Mouse (Mus musculus) gastrocnemius, postnatal 14 days (tissue): ENCODE measurements around the gene Tspear. TPM values are rescaled to one million over a fixed set of nuclear protein-coding genes. Genes with fewer than 3 reads are reported as not detected.
"Not testable (repeated sequence)": the region's sequence is repeated elsewhere in the genome, so short reads cannot be mapped to it uniquely, and the experiment has no call there.

Experiments
- DNase-seq: peaks from one replicate; pipeline ENCODE4 v3.0.0; 2021; ENCODE audit warnings: mixed read lengths
- intact Hi-C: fragments of 180-260 bp; cut with DNase I; formaldehyde crosslinking; loops from one replicate; pipeline ENCODE4 v1.15.1; 2025; ENCODE audit warnings: low total_unique reads
- total RNA-seq, 2 experiments: library from RNA; stranded (reverse); gene quantifications; 2 replicates each; pipeline ENCODE4 v1.2.3; 2021

Gene Tspear
- total RNA-seq, 2 experiments from 2014 or later, result not detected

- intact Hi-C loops, result no loop called here
- DNase-seq, result no peak
Observed at GRCm38 (mm10) chr10:77706326-77706725, 20.0 kb downstream of the Tspear start, which contains the start of gene Gm10272. TSS of gene Gm10272 (plus strand) at chr10:77706626.

GRCm38 (mm10) chr10:77709831-77710230 is 23.5 kb downstream of the Tspear start:
- no peak for DNase-seq

DNA sequence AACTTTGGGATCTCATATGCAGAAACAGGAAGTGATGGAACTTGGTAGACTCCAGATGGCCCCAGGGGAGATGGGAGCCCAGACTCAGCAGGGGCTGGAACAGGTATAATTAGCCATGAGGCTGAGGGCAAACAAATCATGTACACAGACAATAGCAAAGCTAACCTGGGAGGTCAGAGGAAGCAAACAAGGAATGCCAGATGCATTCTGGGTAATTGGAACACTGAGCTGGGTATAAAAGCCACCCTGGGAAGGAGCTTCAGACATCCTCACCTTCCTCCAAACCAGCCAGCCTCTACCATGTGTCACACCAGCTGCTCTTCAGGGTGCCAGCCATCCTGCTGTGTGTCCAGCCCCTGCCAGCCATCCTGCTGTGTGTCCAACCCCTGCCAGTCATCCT is 24.8 kb downstream of the Tspear start, which contains the start of gene Gm10024:
Gm10024 (plus strand) TSS at position 301 of the 400 bp plus-strand sequence.
- DNase-seq, intact Hi-C loops: not testable (repeated sequence)

More at GRCm38 (mm10) chr10:77709831-77710230, 23.5 kb downstream of the Tspear start:
- intact Hi-C loops, result no loop called here

GRCm38 (mm10) chr10:77713734-77714133 is 27.4 kb downstream of the Tspear start:
- DNase-seq, result no peak
- intact Hi-C loops, result no loop called here

DNA sequence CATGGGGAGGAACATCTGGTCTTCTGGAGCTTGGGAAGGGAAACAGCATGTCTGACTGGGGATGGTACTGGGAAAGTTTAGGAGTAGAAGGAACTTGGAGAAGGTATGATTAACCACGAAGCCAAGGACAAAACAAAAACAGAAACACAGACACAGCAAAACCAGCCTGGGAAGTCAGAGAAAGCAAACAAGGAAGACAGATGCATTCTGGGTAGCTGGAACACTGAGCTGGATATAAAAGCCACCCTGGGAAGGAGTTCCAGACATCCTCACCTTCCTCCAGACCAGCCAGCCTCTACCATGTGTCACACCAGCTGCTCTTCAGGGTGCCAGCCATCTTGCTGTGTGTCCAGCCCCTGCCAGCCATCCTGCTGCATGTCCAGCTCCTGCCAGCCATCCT is 29.1 kb downstream of the Tspear start, which contains the start of gene Gm10142:
Gm10142 (plus strand) TSS at position 301 of the 400 bp plus-strand sequence.
- intact Hi-C loops, result no loop called here
- DNase-seq, result no peak

DNA sequence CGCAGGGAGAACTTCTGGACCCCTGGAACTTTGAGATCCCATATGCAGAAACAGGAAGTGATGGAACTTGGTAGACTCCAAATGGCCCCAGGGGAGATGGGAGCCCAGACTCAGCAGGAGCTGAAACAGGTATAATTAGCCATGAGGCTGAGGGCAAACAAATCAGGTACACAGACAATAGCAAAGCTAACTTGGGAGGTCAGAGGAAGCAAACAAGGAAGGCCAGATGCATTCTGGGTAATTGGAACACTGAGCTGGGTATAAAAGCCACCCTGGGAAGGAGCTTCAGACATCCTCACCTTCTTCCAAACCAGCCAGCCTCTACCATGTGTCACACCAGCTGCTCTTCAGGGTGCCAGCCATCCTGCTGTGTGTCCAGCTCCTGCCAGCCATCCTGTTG is 33.9 kb downstream of the Tspear start, which contains the start of gene Krtap12-1:
Krtap12-1 (plus strand) TSS at position 301 of the 400 bp plus-strand sequence.
- DNase-seq, intact Hi-C loops: not testable (repeated sequence)

DNA sequence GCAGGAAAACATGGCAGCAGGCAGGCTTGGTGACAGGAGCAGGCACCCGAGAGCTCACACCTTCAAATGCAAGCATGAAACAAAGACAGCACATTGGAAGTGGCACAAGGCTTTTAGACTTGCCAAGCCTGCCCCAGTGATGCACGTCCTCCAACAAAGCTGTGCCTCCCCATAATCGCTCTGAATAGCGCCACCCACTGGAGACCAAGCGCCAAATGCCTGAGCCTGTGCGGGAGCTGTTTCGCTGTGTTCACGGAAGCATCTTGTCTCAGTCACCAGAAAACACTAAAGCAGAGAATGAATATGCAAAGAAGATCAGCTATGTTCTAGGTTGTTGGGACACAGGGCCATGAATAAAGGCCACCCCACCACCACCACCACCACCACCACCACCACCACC is 38.5 kb downstream of the Tspear start:
- intact Hi-C loops, result no loop called here
- DNase-seq, result no peak

DNA sequence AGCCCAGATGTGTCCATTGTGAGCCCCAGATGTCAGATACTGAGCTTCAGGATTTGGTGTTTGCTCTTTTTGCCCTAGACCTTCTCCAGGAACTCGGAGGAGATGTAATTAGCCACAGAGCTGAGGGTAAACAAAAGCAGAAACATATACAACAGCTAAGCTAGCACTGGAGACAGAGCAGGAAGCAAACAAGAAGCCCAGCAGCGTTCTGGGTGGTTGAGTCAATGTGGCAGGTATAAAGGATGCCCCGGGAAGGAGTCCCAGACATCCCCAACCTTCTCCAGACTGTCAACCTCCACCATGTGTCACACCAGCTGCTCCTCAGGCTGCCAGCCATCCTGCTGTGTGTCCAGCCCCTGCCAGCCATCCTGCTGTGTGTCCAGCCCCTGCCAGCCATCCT is 39.8 kb downstream of the Tspear start, which contains the start of gene Gm10100:
Gm10100 (plus strand) TSS at position 301 of the 400 bp plus-strand sequence.
- intact Hi-C loops, result no loop called here

DNA sequence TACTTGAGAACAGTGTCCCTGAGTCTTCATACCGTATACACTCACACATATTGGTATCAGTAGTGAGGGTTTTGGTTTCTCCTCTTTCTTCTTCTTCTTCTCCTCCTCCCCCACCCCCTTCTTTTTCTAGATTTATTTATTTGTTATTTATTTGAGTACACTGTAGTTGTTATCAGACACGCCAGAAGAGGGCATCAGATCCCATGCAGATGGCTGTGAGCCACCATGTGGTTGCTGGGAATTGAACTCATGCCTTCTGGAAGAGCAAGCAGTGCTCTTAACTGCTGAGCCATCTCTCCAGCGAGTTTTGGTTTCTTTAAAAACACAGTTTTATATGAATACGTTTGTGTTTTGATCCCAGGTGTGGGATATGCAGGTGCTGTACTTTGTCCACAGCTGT is 41.9 kb downstream of the Tspear start:
- intact Hi-C loops, result no loop called here

More for the DNA sequence above, 39.8 kb downstream of the Tspear start, which contains the start of gene Gm10100:
- DNase-seq, result no peak

DNA sequence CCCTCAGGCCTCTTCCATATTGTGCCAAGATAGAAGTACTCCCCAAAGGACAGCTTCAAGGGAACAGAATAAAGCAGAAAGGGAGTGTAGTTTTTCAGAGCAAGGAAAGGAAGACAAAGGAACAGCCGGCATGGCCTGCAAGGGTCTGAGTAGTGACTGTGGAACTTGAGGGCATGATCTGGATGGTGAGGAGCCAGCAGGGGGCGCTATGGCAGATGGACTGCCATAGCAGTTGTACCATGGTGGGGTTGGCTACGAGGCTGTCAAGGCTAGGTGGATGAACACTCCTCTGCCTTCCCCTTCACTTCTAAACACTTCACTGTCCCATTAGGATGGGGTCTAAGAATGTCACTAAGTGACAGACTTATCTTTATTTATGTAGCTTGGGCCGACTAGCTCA is 42.9 kb downstream of the Tspear start:
- DNase-seq, result no peak
- intact Hi-C loops, result no loop called here

More for the DNA sequence above, 41.9 kb downstream of the Tspear start:
- no peak for DNase-seq

DNA sequence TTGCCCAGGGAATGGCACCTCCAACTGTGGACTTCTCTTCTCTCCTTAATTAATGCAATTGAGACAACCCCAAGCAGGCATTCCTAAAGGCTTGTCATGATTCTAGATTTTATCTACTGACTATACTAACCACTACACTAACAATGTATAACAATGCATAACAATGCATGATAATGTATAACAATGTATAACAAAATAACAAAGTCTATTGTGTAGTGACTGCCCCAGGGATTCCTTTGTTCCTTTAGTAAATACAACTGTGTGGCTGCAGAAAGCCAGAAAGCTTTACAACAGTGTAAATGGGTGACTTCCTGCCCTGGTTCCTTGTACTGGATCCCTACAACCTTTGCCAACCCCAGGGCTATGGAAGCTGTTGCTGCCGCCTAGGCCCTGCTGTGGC is 49.6 kb downstream of the Tspear start:
- DNase-seq, result no peak
- intact Hi-C loops, result no loop called here

GRCm38 (mm10) chr10:77738929-77739328 is 52.6 kb downstream of the Tspear start:
- intact Hi-C loops, result no loop called here
- no peak for DNase-seq

GRCm38 (mm10) chr10:77741924-77742688 is 55.7 kb downstream of the Tspear start, which contains the start of gene Gm18596:
TSS of gene Gm18596 (minus strand) at chr10:77742638.
- DNase-seq, intact Hi-C loops: not testable (repeated sequence)

DNA sequence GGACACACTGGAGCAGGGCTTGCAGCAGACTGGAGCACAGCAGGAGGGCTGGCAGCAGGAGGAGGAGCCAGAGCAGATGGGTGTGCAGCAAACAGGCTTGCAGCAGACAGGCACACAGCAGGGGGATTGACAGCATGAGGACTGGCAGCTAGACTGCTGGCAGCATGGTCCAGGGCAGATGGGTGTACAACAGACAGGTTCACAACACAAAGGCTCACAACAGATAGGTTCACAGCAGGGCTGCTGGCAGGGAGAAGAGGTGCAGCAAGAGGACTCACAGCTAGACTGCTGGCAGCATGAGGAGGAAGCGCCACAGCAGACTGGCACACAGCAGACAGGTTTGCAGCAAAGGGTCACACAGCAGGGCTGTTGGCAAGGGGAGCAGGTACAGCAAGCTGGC is 64.3 kb downstream of the Tspear start:
- intact Hi-C loops, DNase-seq: not testable (repeated sequence)

GRCm38 (mm10) chr10:77751254-77751653 is 64.9 kb downstream of the Tspear start, which contains the start of gene Gm9736:
TSS of gene Gm9736 (minus strand) at chr10:77751354.
- DNase-seq, intact Hi-C loops: not testable (repeated sequence)

DNA sequence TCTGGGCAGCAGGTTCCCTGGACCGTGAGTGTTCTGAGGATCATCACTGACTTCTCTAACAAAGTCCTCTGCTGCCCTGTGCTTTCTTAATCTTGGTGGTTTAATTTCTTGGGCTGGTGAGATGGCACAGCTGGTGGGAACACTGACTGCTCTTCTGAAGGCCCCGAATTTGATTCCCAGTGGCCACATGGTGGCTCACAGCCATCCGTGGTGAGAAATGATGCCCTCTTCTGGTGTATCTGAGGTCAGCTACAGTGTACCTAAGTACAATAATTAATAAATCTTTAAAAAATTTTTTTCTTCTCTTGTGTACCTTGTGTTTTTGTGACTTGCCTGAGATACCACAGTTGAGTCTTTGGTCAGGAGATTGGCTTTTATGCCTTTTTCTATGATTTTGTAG is 65.9 kb downstream of the Tspear start:
- DNase-seq, intact Hi-C loops: not testable (repeated sequence)

- intact Hi-C loops, result no loop called here
- DNase-seq, result no peak
Observed at GRCm38 (mm10) chr10:77753448-77753847, 67.1 kb downstream of the Tspear start.

DNA sequence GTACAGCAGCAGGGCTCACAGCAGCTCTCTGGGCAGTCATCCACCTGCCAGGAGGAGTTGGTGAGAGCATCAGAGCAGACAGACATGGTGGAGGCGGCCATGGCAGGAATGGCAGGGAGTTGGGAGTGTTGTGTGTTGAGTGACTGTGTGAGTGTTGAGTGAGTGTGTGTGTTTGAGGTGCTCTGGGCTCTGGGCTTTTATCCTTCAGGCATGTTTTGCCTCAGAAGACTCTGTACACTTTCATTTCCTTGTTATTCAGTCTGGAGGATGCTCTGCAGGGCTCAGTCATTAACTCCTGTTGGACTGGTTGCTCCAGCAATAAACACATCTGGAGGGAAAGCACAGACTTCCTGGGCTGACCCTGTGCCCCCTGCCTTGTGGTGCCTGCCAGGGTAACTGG is 73.2 kb downstream of the Tspear start, which contains the start of gene Gm3233:
Gm3233 (minus strand) TSS at position 101 of the 400 bp plus-strand sequence.
- intact Hi-C loops, result not testable (repeated sequence)

DNA sequence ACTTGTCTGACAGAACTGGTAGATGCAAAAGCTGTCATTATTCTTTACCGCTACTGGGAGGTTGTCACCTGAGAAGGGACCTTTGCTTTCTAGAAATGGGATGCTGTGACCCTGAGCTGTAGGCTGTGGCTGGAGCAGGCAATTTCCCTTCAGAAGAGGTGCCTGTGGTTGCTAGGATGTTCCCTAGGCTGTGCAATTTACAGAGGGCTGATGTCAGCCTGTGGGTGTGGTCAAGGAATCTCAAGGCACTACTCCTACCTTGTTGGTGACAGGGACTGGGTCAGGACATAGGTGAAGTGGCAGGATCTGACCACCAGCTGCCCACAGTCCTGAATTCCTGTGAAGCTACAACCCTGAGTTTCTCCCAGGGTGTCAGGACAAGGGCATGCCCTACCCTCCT is 83.4 kb downstream of the Tspear start:
- intact Hi-C loops, result no loop called here
- DNase-seq, result no peak

More for the DNA sequence above, 73.2 kb downstream of the Tspear start, which contains the start of gene Gm3233:
- DNase-seq, result not testable (repeated sequence)

GRCm38 (mm10) chr10:77771225-77771624 is 84.9 kb downstream of the Tspear start, which contains the start of gene Gm3238:
TSS of gene Gm3238 (minus strand) at chr10:77771325.
- intact Hi-C loops, DNase-seq: not testable (repeated sequence)
